Mouse (Mus musculus) neural tube, embryonic 13.5 days (tissue): Measurements from ENCODE around the gene Med28. TPM values are rescaled to one million over a fixed set of nuclear protein-coding genes. Genes with fewer than 3 reads are reported as not detected.

Experiments
- ATAC-seq: fragments of 200-750 bp; cut with Nextera tagmentation; 2 replicates; pipeline ENCODE4 v1.8.0; 2017; ENCODE audit warnings: low read depth, mild to moderate bottlenecking, moderate TSS enrichment, moderate library complexity
- H3K27ac ChIP-seq: fragments of 300-500 bp; sonication (generic); replicated peaks from 2 replicates; pipeline ENCODE4 v1.5.1; 2015; ENCODE audit warnings: moderate library complexity, mild to moderate bottlenecking, inconsistent platforms
- H3K27me3 ChIP-seq: fragments of 300-500 bp; sonication (generic); 2 replicates; pipeline ENCODE4 v1.6.1; 2015; ENCODE audit warnings: mild to moderate bottlenecking, inconsistent platforms
- H3K36me3 ChIP-seq: fragments of 300-500 bp; sonication (generic); 2 replicates; pipeline ENCODE4 v1.6.1; 2015; ENCODE audit warnings: mild to moderate bottlenecking, inconsistent platforms
- H3K4me1 ChIP-seq: fragments of 300-500 bp; sonication (generic); replicated peaks from 2 replicates; pipeline ENCODE4 v1.6.1; 2015; ENCODE audit warnings: inconsistent platforms
- H3K4me2 ChIP-seq: fragments of 300-500 bp; sonication (generic); 2 replicates; pipeline ENCODE4 v1.6.1; 2015; ENCODE audit warnings: inconsistent platforms, mild to moderate bottlenecking, moderate library complexity
- H3K4me3 ChIP-seq: fragments of 300-500 bp; sonication (generic); 2 replicates; pipeline ENCODE4 v1.5.1; 2015; ENCODE audit warnings: mild to moderate bottlenecking, inconsistent platforms
- H3K9ac ChIP-seq: fragments of 300-500 bp; sonication (generic); 2 replicates; pipeline ENCODE4 v1.6.1; 2015; ENCODE audit warnings: moderate library complexity, mild to moderate bottlenecking, inconsistent platforms
- H3K9me3 ChIP-seq: fragments of 300-500 bp; sonication (generic); 2 replicates; pipeline ENCODE4 v1.6.1; 2016; ENCODE audit warnings: inconsistent platforms
- WGBS: fragments of 180-500 bp; shearing (Covaris S2); methylation state at CpG from one replicate; pipeline ENCODE4 v1.1.7; 2015; 5-methylcytosine and 5-hydroxymethylcytosine counted together
- polyA plus RNA-seq: library from polyadenylated mRNA; unstranded; fragments of >200 nt; fragmentation: Nextera tagmentation; extraction: Ambion mirVana; gene quantifications from 2 replicates; pipeline ENCODE4 v1.2.1, GENCODE M21; 2015

Med28 gene
- polyA plus RNA-seq, 1 experiment from 2014 or later, result 261 TPM

- H3K4me1 ChIP-seq, result peaks cover 13% of the 10 kb centered on the region
- no peaks in the 10 kb centered on the region; the same call in 1 of the 2 replicates for H3K36me3 ChIP-seq
- WGBS, result 75% methylated on average over 4 of the region's 4 CpGs
- 0 out of 2 replicates have a peak, but pooled peaks cover 6% of the 10 kb centered on the region for H3K27me3 ChIP-seq
- no peak for ATAC-seq
- H3K4me2 ChIP-seq, result no peak overlapping the region
- no peak overlapping the region for H3K4me3 ChIP-seq
- no peaks in the 10 kb centered on the region for H3K9me3 ChIP-seq
- no peak overlapping the region for H3K27ac ChIP-seq
- H3K9ac ChIP-seq, result no peak overlapping the region
Measured at GRCm38 (mm10) chr5:45491776-45492175, 28.3 kb upstream of the Med28 start.

- peak within 1 kb of the TSS; percentile 71 for H3K4me3 ChIP-seq
- under 1% methylated on average over 78 of the region's 78 CpGs for WGBS
- peak within 1 kb of the TSS; percentile 2; the same call in 1 of the 2 replicates for H3K27ac ChIP-seq
- peak; percentile 94 for ATAC-seq
- H3K36me3 ChIP-seq, result peaks cover 12% of the 10 kb centered on the region
- H3K4me1 ChIP-seq, result peaks cover 13% of the 10 kb centered on the region
- 0 out of 2 replicates have a peak, but pooled peaks cover 6% of the 10 kb centered on the region for H3K27me3 ChIP-seq
- H3K9ac ChIP-seq, result peak within 1 kb of the TSS; percentile 75
- H3K4me2 ChIP-seq, result peak within 1 kb of the TSS; percentile 74
- no peaks in the 10 kb centered on the region for H3K9me3 ChIP-seq
Measured at GRCm38 (mm10) chr5:45493191-45494092, 26.6 kb upstream of the Med28 start, which contains the start of gene Lap3. Gene Lap3, plus strand, starts transcription at chr5:45493374.

GRCm38 (mm10) chr5:45494093-45494755 is 25.8 kb upstream of the Med28 start:
- Histone ChIP-seq H3K4me3 (peak overlapping the region; percentile 71), H3K9ac (peak overlapping the region; percentile 75), H3K27ac (no peak overlapping the region; the same call in 1 of the 2 replicates), H3K36me3 (peaks cover 17% of the 10 kb centered on the region), H3K27me3 (0 out of 2 replicates have a peak, but pooled peaks cover 6% of the 10 kb centered on the region), H3K9me3 (no peaks in the 10 kb centered on the region), H3K4me2 (peak overlapping the region; percentile 74), H3K4me1 (peaks cover 13% of the 10 kb centered on the region)
- WGBS, result 56% methylated on average over 9 of the region's 9 CpGs
- ATAC-seq, result no peak

GRCm38 (mm10) chr5:45495429-45495975 is 24.5 kb upstream of the Med28 start:
- H3K4me3 ChIP-seq, result no peak overlapping the region
- H3K4me1 ChIP-seq, result peaks cover 13% of the 10 kb centered on the region
- ATAC-seq, result no peak
- H3K9me3 ChIP-seq, result no peaks in the 10 kb centered on the region
- 87% methylated on average over 3 of the region's 3 CpGs for WGBS
- peaks cover 23% of the 10 kb centered on the region for H3K36me3 ChIP-seq
- H3K27ac ChIP-seq, result no peak overlapping the region
- no peak overlapping the region for H3K9ac ChIP-seq
- no peak overlapping the region for H3K4me2 ChIP-seq
- 0 out of 2 replicates have a peak, but pooled peaks cover 6% of the 10 kb centered on the region for H3K27me3 ChIP-seq

- no peaks in the 10 kb centered on the region for H3K9me3 ChIP-seq
- H3K9ac ChIP-seq, result no peak overlapping the region
- ATAC-seq, result no peak
- H3K36me3 ChIP-seq, result peaks cover 27% of the 10 kb centered on the region
- no peak overlapping the region for H3K4me3 ChIP-seq
- H3K4me2 ChIP-seq, result no peak overlapping the region
- H3K27ac ChIP-seq, result no peak overlapping the region
- H3K27me3 ChIP-seq, result 0 out of 2 replicates have a peak, but pooled peaks cover 6% of the 10 kb centered on the region
- H3K4me1 ChIP-seq, result peaks cover 13% of the 10 kb centered on the region
Measured at GRCm38 (mm10) chr5:45496042-45496441, 24.0 kb upstream of the Med28 start.

- no peak overlapping the region for H3K4me2 ChIP-seq
- H3K4me1 ChIP-seq, result peaks cover 13% of the 10 kb centered on the region
- H3K27ac ChIP-seq, result no peak overlapping the region
- H3K36me3 ChIP-seq, result peaks cover 31% of the 10 kb centered on the region
- no peak overlapping the region for H3K4me3 ChIP-seq
- WGBS, result 93% methylated on average over 4 of the region's 4 CpGs
- no peak overlapping the region for H3K9ac ChIP-seq
- no peak for ATAC-seq
- H3K9me3 ChIP-seq, result no peaks in the 10 kb centered on the region
- 0 out of 2 replicates have a peak, but pooled peaks cover 5% of the 10 kb centered on the region for H3K27me3 ChIP-seq
Measured at GRCm38 (mm10) chr5:45496479-45496878, 23.6 kb upstream of the Med28 start.

- no peak for ATAC-seq
- WGBS, result 88% methylated on average over 12 of the region's 12 CpGs
- H3K4me2 ChIP-seq, result no peak overlapping the region
Measured at GRCm38 (mm10) chr5:45496930-45497550, 23.0 kb upstream of the Med28 start.

GRCm38 (mm10) chr5:45497564-45497963 is 22.5 kb upstream of the Med28 start:
- 88% methylated on average over 5 of the region's 5 CpGs for WGBS
- ATAC-seq, result no peak

More at GRCm38 (mm10) chr5:45496930-45497550, 23.0 kb upstream of the Med28 start:
- peaks cover 13% of the 10 kb centered on the region for H3K4me1 ChIP-seq
- H3K9me3 ChIP-seq, result no peaks in the 10 kb centered on the region
- H3K9ac ChIP-seq, result no peak overlapping the region
- H3K36me3 ChIP-seq, result peaks cover 37% of the 10 kb centered on the region
- H3K27me3 ChIP-seq, result no peaks in the 10 kb centered on the region
- H3K27ac ChIP-seq, result no peak overlapping the region
- no peak overlapping the region for H3K4me3 ChIP-seq

GRCm38 (mm10) chr5:45510071-45510470 is 10.0 kb upstream of the Med28 start:
- Histone ChIP-seq H3K27ac (no peak overlapping the region), H3K4me2 (no peak overlapping the region), H3K4me3 (no peak overlapping the region), H3K4me1 (no peaks in the 10 kb centered on the region), H3K9ac (no peak overlapping the region), H3K27me3 (no peaks in the 10 kb centered on the region), H3K9me3 (no peaks in the 10 kb centered on the region), H3K36me3 (peaks cover 55% of the 10 kb centered on the region)
- no peak for ATAC-seq
- WGBS, result 86% methylated on average over 7 of the region's 7 CpGs

More at GRCm38 (mm10) chr5:45497564-45497963, 22.5 kb upstream of the Med28 start:
- Histone ChIP-seq H3K36me3 (peaks cover 42% of the 10 kb centered on the region), H3K4me2 (no peak overlapping the region), H3K9me3 (no peaks in the 10 kb centered on the region), H3K4me3 (no peak overlapping the region), H3K9ac (no peak overlapping the region), H3K27me3 (no peaks in the 10 kb centered on the region), H3K27ac (no peak overlapping the region), H3K4me1 (peaks cover 13% of the 10 kb centered on the region)

- H3K27ac ChIP-seq, result no peak overlapping the region
- no peaks in the 10 kb centered on the region for H3K9me3 ChIP-seq
- H3K36me3 ChIP-seq, result peaks cover 30% of the 10 kb centered on the region
- H3K4me1 ChIP-seq, result no peaks in the 10 kb centered on the region
- no peak overlapping the region for H3K4me2 ChIP-seq
- ATAC-seq, result no peak
- no peaks in the 10 kb centered on the region for H3K27me3 ChIP-seq
- H3K4me3 ChIP-seq, result no peak overlapping the region
- WGBS, result 88% methylated on average over 6 of the region's 6 CpGs
- H3K9ac ChIP-seq, result no peak overlapping the region
Measured at GRCm38 (mm10) chr5:45512908-45513307, 7.1 kb upstream of the Med28 start.

GRCm38 (mm10) chr5:45513511-45513910 is 6.5 kb upstream of the Med28 start:
- H3K4me2 ChIP-seq, result no peak overlapping the region
- no peaks in the 10 kb centered on the region for H3K9me3 ChIP-seq
- WGBS, result 93% methylated on average over 2 of the region's 2 CpGs
- H3K4me3 ChIP-seq, result no peak overlapping the region
- H3K4me1 ChIP-seq, result no peaks in the 10 kb centered on the region
- no peaks in the 10 kb centered on the region for H3K27me3 ChIP-seq
- no peak for ATAC-seq
- no peak overlapping the region for H3K27ac ChIP-seq
- no peak overlapping the region for H3K9ac ChIP-seq
- H3K36me3 ChIP-seq, result peaks cover 29% of the 10 kb centered on the region
